Mouse (Mus musculus) c-Kit-positive CD71-positive TER-119-positive erythroid progenitor cells, embryonic 14.5 days (primary cell): Measurements from ENCODE around the gene Bst2.

Source experiments
- DNase-seq: peaks from one replicate; pipeline ENCODE4 v3.0.0-alpha.2; 2013; ENCODE audit warnings: low spot score

The Bst2 gene

DNA sequence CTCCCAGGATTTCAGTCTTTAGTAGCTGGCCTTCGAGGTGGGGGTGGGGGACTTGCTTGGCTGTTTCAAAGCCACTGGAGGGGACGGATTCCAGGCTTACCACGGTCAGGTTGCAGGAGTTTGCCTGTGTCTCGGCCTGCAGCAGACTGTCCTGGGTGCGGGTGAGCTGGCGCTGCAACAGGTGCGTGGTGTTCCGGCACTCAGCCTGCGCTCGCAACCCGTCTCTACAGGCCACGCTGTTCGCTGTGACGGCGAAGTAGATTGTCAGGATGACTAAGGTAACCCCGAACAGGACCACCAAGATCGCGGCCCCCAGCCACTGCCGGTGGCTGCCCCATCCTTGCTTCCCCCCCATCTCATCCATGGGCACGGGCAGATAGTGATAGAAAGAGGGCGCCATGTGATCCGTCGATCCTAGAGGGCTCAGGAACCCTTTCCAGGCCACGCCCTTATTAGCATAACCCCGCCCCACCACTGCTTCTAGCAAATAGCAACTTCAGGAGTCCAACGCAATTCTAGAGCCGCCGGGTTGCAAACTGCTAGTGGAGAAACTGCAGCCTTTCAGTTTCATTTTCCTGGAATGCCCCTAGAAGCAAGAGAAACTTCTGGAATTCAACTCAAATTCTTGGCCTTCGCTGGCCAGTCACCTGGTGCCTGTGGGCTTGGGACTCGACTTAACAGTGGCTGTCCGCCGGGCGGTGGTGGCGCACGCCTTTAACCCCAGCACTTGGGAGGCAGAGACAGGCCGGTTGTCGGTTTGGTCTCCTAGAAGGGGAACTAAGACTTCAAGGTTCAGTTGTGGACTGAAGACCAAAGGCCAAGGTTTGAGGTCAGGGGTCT, at the start of gene Bst2:
Bst2 (minus strand) TSS at position 429 of the 840 bp plus-strand sequence.
- peak; percentile 94 for DNase-seq

DNA sequence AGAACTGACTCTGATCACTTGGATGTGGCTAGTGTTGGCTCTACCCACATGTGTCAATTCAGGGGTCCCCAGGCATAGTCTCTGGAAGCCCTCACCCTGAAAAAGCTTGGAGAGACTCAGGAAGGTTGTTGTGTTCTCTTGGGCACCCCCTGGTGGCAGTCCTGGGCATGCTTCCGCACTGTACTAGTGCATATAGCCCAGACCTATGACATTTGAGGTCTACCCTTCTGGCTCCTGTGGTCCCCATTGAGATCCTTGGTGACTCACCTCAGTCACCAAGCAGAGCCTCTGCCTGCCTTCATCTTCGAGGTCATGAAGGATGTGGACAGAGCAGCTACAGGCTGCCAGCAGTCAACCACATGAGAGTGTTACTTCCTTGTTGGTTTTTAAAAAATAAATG, 49.6 kb upstream of the Bst2 start:
- no peak for DNase-seq

DNA sequence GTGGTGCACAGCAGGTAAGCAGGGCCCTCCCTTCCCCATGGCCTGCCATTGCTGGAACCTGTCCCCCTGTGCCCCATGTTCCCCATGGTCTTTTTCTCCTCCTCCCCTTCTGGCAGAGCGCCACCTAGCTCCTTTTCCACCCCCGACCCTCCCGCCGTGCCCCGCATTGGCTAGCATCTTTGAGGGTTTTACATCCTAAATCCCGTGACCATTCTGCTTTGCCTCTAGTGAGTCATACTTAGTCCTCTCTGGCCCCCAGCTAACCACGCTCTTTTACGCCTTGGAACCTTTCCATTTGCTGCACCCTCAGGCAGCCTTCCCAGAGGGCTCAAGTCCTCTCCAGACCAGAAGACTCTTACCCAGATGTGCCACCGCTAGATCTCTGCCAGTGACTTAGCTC, 42.9 kb upstream of the Bst2 start:
- DNase-seq, result no peak

DNA sequence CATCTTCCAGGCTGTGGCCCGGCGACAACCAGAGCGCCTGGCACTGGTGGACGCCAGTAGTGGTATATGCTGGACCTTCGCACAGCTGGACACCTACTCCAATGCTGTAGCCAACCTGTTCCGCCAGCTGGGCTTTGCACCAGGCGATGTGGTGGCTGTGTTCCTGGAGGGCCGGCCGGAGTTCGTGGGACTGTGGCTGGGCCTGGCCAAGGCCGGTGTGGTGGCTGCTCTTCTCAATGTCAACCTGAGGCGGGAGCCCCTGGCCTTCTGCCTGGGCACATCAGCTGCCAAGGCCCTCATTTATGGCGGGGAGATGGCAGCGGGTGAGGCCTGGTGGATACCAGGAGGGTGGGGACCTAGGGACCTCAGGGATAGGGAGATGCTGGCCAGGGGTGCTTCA, 42.2 kb upstream of the Bst2 start:
- no peak for DNase-seq

DNA sequence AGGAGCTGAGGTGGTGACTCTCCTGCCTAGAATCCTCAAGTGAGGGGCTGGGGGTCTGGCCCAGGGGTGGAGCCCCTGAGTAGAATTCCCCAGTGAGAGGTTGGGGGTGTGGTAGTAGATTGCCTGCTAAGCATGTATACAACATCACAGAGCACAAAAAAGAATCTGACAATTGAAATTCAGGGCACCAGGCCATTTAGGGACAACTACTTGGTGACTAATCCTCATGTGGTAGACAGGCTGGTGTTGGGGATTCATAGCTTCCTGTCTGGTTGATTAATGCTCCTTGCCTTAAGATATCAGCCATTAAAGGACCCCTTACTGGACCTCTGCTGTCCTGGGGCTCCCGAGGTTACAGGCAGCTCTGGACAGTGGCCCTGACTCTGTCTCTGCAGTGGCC, 41.8 kb upstream of the Bst2 start:
- DNase-seq, result no peak

DNA sequence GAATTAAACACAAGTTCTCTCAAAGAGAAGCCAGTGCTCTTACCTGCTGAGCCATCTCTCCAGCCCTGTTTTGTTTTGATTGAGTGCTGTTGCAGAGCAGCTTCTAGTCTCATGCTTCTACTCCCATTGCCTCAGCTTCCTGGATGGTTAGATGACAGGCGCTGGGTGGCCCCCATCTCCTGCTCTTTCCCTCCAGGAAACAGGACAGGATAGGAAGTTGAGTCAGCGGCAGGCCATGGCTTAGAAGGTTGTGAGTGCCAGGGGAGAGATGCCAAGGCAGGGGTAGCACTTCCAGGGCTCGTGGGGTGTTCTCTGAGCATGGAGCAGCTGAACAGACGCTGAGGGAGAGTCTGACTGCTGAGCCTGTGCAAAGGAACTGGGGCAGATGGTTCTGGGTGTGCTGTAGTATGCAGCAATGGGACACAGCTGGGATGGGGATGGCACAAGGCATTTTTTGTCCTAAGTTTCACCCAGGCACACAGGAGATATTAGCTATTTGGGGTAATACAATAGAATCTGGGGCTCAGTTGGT, 40.7 kb upstream of the Bst2 start:
- no peak for DNase-seq

DNA sequence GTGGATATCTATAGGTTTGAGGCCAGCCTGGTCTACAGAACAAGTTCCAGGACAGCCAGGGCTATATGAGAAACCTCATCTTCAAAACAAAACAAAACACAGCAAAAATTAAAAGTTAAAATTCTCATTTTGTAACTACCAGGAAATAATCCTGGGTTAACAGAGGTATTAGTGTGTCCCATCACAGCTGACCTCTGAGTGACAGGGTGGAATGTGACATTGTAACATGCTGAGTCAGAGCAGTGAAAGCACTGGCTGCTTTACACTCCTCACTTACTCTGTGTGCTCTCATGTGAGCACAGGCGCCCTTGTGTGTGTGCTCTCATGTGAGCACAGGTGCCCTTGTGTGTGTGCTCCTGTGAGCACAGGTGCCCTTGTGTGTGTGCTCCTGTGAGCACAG, 37.8 kb upstream of the Bst2 start:
- no peak for DNase-seq

DNA sequence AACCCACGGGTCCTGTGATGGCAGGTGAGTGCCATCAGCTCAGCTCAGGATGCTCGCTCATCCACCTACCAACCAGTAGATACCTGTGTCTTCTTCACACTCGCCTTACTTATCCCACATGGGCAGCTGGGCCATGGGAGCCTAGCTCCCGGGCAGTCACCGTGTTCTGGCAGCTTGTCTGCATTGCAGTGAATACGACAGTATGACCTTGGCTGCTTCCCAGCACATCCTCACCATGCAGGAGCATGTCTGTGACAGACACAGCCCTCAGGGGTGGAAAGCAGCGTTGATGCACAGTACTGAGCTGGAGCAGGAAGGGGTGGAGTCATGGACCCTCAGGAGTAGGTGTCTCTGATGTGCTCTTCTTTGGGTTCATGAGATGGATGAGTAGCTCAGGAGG, 37.2 kb upstream of the Bst2 start:
- DNase-seq, result no peak

DNA sequence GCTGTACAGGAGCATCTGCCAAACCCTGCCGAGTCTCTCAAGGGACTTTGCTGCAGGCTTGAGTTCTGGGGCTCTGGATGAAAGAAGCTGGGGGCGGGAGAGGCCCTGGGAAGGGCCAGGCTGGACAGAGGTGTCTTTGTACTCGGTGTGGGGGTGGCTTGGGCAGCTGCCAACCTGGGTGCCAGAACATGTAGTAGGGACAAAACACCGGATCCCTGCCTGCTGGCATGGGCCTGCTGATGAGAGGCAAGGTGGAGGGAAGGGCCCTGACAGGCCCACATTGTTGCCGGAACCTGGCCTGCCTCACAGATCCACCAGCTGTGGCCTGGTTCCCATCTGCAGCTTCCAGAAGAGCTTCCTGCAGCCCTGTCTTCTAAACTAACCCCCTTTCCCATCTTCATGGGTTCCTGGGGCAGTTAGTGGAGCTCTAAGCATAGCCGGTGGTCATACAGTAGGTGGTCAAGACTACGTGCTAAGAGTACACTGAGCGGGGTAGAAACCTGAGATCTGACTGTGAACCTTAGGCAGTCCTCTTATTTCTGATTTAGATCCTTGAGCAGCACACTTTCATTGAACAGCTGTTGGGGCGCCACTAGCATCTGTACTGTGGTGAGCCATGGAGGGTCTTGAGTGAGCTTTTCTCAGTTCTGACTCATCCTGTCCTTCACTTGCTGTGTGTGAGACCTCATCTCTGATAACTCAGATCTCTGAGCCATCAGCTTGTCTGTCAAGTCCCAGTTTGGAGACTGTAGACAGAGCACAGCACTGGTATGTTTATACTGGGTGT, 35.8 kb upstream of the Bst2 start:
- no peak for DNase-seq

DNA sequence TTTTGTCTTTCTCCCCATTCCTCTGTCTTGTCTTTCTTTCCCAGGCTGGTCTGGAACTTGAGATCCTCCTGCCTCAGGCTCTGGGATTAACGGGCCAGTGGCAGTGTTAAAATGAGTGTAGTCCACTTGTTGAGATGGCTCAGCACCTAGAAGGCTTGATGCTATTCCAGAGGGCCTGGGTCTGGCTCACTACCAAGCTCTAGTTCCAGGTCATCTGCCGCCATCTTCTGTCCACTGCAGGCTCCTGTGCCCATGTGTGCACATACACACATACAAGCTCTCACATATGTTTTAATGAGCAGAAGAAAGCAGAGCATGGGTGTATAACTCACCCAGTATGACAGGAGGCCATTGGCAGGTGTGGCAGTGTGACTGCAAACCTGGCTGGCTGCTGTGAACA, 34.8 kb upstream of the Bst2 start:
- no peak for DNase-seq

DNA sequence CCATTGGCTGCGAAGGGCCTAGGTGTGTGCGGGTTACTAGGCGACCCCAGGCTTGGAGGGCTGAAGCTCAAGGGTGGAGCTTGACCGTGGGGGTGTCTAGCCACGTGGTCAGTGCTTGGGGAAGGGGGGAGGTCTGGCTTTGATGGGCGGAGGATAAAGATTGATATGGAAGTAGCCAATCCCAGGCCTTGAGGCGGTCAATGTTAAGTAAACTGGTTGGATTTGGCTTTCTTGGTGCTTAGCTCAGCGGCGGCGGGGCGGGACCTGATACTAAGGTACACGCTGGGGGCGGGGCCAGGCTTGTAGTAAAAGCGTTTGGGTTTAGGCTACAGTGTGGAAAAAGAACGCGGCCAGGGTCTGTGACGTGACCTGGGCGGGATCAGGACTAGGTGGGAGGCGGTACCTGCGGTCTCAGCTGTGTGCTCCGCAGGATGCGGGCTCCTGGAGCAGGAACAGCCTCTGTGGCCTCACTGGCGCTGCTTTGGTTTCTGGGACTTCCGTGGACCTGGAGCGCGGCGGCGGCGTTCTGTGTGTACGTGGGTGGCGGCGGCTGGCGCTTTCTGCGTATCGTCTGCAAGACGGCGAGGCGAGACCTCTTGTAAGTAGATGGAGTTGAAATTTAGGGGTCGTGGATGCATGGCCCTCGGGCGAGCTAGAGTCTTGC, 33.2 kb upstream of the Bst2 start:
- peak; percentile 65 for DNase-seq

DNA sequence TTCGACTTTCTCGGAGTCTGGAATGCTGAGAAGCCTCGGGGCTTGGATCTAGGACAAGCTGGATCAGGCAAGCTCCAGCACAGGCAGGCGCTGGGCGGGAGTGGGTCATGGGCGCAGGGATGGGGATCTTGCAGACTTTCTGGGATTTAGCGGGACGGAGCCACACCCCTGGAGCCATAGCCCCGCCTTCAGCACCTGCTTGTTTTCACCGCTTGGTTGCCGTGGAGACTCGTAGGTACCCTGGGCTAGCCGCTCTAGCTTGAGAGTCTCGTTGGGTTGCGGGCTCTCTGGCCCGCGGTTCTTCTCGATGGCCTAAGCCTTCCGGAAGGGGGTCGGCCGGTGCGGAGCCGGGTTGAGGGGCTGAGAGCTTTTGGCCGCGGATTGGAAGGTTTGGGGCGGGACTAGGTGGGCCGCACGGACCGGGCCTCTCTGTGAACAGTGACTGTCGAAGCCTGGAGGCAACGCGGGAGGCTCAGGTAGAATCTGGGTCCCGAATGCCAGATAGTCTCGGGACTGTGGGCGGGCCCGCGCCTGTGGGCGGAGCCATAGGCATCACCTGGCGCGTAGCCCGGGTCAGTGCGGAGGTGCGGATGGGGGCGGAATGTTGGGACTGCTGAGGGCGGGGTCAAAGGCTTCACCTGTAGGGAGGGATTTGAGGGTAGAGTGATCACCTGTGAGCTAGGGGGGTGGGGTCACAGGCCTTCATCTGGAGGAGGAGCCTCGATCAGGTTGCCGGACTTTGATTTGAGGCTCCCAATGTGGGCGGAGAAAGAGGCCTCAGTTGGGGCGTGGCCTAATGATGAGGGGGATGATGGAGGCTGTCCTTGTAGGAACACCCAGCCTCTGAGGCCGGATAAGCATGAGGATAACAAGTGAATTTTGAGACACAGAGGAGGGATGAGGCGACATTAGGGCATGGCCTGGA, 32.4 kb upstream of the Bst2 start:
- no peak for DNase-seq

DNA sequence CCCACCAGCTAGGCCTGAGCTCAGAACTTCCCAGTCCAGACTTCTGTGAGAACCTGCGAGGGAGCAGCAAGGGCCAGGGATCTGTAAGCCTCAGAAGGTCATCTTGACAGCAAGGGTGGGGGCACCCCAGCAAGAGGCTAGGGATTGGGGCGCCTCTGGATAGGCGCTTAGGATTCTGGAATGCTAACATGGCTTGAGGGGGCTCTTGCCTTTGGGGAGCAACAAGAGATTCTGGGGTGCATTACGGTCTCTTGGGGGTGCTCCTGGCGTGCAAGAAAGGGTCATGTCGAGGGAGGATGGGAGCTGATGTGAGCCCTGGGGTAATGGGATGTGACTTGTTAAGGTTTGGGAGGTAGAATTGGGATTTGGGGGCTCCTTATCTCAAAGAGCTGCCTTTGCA, 31.7 kb upstream of the Bst2 start:
- no peak for DNase-seq

DNA sequence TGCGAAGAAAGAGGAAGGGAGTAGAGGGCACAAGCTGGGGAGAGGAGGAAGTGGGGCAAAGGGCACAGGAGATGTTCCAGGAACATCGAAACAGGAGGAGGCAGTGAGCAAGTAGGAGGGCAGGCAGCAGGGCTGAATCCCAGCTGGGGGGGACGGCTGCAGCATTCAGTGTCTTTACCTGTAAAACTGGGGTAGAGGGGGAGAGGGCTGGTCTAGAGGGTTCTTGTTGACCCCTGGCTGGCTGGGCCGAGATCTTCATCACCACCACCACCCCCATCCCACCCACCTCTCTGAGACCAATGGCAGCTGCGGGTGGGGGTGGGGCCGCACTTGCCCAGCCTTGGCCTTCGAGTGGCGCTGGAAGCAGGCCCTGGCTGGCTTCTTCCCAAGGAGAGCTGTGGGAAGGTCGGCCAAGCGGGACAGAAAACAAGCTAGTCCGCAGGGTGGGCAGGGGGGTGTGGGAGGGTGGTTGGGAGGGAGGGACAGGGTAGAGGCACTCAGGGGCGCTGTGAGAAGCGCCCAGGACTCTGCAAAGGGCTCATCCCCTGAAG, 31.2 kb upstream of the Bst2 start, which contains the start of gene Slc27a1:
Slc27a1 (plus strand) TSS at position 496 of the 551 bp plus-strand sequence.
- no peak for DNase-seq

DNA sequence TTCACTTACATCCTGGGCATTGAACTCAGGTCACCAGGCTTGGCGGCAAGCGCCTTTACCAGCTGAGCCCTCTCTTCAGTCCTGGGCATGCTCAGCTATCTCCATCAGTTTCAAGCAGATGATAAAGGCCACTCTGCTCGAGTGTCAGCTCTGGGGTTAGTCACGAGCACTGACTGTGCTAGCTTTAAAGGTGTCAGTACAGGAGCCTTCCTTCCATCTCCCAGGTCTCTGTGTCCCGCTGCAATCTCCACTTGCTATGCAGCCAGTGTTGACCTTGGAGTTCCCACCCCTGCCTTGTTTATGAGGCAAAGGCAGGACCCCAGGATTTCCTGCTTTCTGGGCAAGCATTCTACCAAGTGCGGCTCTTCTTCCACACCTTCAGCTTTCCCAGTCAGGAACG, 30.3 kb upstream of the Bst2 start:
- no peak for DNase-seq

DNA sequence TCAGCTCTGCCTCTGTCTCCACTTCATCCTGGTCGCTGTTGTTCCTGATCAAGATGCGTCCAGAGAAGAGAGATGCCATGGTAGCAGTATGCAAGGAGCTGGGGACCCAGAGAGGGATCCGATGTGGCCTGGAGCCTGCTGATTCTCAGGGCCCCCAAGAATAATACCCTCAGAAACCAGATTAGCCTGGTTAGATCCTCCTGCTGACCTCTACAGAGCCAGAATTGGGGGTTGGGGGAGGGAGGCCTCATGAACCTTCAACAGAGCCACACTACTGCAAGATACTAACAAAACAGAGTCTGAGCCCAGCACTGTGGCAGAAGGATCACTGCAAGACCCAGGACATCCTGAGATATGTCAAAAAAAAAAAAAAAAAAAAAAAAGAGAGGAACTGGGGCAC, 29.2 kb upstream of the Bst2 start, which contains the start of gene Nxnl1:
Nxnl1 (minus strand) TSS at position 101 of the 400 bp plus-strand sequence.
- DNase-seq, result no peak

DNA sequence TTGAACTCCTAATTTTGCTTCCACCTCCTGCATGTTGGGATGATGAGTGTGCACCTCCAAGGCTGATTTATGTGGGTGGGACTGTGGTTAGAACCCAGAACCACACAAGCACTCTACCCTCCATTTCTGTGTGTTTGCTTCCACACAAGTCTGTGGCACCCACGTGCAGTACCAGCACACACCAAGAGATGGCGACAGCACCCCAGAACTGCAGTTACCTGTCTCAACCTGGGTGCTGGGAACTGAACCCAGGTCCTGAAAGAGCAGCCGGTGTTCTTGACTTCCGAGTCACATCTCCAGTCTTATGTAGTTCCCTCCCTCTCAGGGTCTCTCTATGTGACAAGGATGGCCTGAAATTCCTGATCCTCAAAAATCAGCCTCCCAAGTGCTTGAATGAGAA, 26.7 kb upstream of the Bst2 start:
- no peak for DNase-seq

DNA sequence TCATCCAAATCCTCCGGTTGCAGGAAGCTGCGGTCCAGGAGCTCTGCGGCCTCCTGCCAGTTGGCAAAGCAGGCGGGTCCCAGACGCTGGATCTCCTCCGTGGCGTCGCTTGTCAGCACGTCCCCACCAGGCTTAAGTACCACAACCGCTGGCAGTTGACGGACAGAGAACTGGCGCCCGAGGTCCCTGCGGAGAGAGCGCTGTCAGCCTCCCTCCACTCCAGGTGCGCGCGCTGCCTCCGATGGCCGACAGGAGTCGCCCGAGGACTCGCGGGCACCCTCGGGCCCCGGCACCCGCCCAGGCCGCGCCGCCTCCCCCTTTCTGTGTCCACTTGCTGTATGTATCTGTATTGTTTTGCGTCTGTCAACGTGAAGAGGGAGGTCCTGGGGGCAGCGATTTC, 25.5 kb upstream of the Bst2 start:
- peak; percentile 49 for DNase-seq

DNA sequence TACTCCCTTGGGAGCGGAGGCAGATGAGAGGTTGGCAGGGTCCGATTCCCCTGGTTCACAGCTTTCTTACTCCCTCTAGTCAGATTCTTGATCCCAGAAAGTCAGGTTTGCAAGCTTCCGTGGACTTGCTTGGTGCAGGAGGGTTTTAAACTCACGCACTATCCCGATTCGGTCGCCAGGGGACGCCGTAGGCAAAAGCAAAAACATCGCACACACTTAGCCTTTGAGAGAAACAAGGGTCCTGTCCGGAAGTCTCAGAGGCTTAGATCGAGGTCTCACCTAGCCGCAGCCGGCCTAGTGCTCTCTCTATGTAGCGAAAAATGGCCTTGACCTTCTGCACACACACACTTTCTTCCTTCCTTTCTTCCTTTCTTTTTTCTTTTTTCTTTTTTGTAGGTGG, 24.1 kb upstream of the Bst2 start:
- DNase-seq, result peak; percentile 65

DNA sequence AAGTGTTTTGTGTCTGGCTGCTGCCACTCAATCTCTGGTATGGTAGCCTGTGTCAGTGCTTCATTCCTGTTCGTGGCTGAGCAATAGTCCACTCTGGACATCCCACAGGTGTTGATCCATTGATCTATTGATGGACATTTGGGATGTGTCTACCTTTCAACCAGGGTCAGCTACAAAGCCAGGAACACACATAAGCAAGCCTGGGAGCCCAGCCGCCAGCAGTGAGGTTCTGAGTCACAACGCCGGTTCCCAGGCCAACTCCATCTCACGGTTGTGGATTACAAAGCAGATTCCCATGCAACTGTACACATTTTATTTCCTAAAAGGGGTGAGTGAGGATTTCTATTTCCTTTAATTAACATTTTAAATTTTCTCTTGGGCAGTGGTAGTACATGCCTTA, 23.5 kb upstream of the Bst2 start:
- DNase-seq, result no peak

DNA sequence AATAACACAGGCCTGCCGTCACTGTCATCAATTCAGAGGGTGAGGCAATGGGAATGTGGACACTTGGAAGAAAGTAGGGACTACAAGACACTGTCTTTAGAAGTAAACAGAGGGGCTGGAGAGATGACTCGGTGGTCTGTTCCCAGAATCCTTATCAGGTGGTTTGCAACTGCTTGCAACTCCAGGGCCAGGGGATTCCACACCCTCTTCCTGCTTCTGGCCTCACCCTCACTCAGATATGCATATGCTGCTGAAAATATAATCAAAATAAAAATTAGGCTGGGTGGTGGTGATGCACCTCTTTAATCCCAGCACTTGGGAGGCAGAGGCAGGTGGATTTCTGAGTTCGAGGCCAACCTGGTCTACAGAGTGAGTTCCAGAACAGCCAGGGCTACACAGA, 22.8 kb upstream of the Bst2 start:
- no peak for DNase-seq
